Mouse (Mus musculus) 416B (cell line): ENCODE measurements around the gene Ube2q2.
"Not testable (repeated sequence)": the region's sequence is repeated elsewhere in the genome, so short reads cannot be mapped to it uniquely, and the experiment has no call there.

ENCODE experiments used
- DNase-seq: peaks from one replicate; pipeline ENCODE4 v3.0.0; 2011; ENCODE audit warnings: low read depth

Ube2q2 gene

DNA sequence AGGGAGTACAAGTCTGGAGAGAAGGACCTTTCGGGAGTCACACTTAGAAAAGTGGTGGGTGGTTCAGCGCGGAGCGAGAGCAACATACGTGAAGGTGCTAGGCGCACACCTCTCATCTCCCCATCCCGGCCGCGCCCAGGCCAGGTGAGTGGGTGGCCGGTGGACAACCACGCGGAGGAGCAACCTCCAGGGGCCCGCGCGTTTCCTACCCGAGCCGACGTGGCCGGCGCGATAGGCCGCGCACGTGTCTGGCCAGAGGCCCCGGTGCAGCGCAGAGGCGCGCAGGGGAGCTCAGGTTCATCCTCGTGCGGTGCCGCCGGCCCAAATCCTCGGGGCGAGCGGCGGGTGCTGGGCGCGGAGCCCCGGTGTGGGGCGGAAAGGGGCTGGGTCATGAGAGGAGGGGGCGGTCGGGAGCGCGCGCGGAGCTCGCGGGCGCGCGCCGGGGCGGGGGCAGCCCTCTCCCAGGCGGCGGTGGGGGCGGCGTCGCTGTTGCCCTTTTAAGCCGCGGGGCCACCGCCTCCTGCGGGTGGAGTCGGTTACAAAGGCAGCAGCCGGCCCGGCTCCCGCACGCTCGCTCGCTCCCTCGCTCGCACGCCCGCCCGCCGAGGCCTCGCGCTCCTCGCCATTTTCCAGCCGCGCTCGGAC, at the start of gene Ube2q2:
Ube2q2 (plus strand) TSS at position 1 of the 645 bp plus-strand sequence.
- DNase-seq = peak; percentile 56

DNA sequence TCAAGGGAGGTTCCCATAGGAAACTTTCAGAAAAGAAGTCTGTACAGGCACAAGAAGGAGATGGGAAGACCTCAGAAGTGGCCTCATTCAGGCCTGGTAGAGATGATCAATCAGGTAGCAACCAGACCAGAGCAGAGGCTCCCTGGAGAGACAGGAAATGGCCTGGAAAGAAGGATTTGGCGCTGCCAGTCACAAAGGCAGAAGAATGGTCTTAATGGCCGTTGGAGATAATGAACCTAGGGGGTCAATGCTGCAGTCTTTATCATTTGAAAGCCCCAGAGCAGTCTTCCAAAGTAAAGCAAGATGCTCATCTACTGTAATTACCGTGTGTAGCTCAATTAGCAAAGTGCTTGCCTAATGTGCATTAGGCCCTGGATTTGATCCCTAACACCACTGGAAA, 47.5 kb upstream of the Ube2q2 start:
- no peak for DNase-seq

DNA sequence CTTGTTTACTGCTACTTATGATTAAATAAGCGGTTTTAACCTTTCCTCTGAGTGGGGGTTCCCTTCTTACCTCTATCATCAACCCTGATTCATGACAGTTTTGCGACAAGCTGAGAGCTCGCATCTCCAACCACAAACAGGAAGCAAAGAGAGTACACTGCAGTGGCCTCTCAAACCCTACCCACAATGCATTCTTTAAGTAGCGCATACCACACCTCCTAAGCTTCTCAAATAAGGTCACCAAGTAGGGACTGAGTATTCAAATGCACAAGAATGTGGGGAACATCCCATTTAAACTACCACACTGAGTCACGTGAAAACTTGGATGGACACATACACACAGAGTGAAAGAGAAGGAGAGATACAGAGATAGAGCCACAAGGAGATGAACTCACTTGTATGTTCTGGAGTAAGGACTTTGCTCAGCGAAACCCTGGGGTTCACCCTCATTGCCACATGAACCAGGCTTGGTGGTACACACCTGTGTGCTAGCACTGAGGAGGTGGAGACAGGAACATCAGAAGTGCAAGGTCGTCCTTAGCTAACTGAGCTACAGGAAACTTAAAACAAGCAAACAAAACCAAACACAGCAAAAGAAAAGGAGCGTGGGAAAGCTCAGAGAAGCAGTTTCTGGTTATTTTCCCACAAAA, 46.3 kb upstream of the Ube2q2 start:
- DNase-seq = peak; percentile 39

DNA sequence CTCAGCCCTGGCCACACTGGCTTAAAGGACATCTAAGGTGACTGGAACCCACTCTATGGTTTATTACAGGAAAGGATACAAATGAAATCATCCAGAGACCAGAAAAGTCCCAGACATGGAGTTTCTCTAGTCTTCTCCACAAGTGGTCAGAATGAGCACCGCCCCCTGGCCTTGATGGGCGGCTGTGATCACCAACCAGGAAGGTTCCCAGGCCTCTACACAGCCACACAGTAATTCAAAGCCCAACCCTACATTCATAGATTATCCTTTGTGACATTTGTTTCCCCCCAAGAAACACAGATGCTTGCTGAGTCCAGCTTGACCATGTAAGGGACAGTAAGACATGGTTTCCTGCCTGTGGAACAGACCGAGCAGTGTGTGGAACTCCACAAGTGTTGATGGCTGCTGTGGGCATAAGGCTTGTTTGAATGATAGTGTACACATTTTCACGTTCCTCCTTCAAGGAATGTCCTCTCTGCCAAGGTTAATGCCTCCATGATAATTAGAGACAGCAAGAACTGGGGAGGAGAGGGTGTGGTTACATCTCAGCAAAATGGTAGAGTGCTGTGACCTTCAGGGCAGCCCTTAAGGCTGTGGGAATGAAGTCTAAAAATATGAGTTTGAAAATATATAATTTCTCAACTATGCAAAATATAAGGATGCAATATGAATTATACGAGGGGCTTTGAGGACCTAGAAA, 45.6 kb upstream of the Ube2q2 start:
- DNase-seq = no peak

DNA sequence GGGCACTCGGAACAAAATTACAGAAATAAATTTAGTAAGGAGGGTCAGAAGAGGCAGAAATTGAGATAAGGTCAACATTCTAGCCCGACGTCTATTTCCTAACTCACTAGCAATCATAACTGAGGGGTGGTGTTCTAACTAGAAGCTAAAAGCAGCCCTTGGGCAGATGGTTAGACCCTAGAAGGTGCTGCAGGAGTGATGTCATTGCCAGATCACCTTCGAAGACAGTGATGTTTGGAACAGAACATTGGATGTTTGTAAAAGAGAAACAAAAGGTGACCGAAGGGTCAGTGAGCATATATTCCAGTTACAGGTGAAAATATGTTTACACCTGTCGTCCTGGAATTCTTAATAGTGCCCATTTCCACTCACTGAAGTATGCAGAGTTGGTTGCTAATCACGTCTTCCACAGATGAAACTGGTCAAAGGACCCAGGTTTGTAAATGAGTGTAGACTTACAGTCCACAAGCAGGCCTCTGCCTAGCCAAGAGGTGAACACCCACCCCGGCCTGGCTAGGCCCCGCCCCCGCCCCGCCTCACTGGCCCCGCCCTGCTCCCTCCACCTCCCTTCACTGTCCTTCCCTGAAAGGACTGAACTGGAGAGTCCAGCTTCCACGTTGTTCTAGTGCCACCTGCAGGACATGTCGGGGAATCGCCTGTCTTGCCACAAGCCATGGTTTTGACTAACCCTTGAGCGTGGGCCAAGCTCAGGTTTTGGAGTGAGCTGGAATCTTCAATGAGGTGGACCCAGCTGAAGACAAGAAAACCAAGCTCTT, 38.4 kb upstream of the Ube2q2 start:
- peak; percentile 95 for DNase-seq

DNA sequence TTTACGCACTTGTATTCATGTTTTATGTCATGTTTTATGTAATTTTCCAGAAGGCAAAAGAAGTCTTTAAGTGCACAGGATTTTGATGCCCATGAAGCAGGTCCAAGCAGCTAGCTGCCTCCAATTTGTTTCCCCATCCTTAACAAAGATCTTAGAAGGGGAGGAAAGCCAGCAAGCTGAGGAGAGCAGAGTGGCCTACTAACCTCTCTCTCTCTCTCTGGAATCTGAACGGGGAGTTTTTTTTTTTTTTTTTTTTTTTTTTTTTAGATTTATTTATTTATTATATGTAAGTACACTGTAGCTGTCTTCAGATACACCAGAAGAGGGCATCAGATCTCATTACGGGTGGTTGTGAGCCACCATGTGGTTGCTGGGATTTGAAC, 37.8 kb upstream of the Ube2q2 start:
- not testable (repeated sequence) for DNase-seq

DNA sequence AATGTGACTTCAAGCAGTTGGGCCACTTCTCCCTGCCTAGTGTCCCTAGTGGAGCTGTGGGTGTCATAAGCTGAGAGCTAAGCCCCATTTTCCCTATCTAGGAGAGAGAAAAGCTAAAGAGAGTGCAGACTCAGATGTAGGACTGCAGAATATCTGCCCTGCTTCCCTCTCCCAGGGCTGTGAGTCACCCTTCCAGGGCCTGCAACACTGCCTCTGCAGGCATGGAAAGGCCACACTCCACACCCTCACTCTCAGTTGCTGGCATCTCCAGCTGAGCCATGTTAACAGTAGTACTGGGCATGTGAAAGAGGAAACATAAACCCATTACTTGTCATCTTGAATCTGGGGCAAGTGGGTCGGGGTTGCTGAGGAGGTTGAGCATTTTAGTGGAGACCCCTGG, 33.9 kb upstream of the Ube2q2 start:
- DNase-seq = peak; percentile 47

DNA sequence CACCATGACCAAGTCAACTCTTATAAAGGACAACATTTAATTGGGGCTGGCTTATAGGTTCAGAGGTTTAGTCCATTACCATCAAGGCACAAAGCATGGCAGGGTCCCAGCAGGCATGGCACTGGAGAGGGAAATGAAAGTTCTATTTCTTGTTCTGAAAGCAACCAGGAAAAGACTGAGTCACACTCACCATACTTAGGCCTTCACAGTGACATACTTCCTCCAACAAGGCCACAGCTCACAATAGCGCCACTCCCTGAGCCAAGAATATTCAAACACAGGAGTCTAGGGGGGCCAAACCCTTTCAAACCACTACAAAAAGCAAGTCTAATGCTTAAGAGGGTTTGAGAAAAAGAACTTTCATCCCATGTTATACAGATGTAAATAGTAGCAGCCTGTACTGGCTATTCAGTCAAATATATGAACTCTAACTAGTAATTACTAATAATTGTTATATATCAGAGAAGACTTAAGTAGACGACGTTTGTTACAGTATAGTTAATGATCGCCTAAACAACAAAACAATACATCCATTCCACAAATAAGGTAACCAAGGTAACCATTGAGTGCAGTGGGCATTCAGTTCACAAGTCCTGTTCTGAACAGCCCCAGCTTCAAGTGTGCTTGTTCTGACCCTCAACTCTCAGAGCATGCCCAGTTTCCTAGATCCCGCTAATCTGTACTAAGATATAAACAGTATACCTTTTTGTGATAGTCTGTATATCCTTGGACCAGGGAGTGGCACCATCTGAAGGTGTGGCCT, 31.2 kb upstream of the Ube2q2 start:
- DNase-seq = peak; percentile 76

DNA sequence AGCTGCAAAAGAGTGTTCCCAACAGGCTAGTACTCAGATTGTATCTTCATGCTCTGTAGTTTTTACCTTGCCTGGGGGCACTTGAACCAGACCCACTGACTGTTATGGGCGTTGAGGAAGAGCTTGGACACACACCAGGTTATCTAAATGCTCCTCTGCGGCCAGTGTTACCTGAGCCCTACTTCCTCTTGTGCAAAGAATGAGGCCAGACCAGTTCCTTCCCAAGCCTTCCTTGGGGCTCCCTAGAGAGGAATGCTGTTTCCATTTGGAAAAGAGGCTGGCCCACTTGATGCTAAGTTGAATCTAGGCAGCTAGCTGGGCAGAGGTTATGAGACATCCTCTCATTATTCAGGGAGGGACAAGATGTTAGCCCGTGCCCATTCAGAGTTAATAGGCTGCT, 26.1 kb upstream of the Ube2q2 start:
- no peak for DNase-seq

DNA sequence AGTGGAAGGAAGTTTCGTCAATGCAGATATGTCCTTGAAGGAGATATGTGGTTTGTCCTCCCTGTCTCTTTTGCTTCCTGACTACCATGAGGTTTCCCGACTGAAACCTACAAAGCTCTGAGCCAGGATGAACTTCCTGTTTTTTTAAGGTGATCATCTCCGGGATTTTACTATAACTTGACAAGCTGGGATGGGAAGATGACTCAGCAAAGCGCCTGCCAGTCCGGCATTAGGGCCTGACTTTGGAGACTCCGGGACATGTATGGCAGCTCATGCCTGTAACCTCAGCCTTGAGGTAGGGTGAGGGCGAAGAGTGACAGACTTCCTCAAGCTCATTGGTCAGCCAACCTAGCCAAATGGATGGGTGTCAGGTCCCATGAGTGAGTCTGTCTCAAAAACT, 22.9 kb upstream of the Ube2q2 start:
- DNase-seq = peak; percentile 81

DNA sequence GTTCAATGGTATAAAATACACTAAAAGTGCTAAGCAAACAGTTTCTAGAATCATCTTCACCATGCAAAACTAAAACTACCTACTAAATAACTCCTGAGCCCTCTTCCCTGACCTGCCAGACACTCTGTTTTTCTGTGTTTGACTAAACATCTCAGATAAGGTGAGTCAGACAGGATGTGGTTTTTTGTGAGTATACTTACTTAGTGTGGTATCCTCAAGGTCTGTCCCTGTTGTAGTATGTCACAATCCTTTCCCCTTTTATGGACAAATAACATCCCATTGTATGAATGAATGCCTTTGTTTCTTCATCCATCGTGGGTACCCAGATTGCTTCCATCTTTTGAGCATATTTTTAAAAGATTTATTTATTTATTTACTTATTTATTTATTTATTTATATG, 22.4 kb upstream of the Ube2q2 start:
- peak; percentile 95 for DNase-seq

DNA sequence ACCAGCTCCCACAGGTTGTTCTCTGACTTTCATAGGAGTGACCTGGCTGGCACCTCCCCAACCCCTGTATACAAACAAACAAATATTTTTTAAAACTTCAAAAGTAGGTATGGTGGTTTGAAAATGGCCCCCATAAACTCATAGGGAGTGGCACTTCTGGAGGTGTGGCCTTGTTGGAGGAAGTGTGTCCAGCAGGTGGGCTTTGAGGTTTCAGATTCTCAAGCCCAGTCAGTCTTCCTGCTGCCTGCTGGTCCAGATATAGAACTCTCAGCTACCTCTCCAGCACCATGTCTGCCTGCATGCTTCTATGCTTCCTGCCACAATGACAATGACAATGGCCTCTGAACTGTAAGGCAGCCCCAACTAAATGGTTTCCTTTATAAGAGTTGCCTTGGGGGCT, 16.8 kb upstream of the Ube2q2 start:
- peak; percentile 69 for DNase-seq

DNA sequence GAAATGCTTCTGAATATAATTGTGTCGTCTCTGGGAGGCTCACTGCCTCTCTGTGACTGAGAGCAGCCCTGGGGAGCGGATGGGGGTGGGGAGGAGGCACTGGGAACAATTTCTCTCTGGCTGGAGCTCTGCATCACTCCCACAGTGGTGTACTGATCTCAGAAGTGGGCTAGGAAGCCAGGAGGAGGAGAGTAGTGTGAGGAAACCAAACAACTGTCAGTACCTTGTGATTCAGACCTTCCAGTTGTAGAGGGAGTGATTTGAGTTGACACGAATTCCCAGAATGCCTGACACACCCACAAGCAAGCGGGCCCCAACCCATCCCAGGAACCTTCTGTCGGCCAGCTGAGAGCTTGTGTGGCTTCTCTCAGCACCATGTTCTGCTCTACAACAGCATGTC, 12.1 kb upstream of the Ube2q2 start:
- DNase-seq = no peak

DNA sequence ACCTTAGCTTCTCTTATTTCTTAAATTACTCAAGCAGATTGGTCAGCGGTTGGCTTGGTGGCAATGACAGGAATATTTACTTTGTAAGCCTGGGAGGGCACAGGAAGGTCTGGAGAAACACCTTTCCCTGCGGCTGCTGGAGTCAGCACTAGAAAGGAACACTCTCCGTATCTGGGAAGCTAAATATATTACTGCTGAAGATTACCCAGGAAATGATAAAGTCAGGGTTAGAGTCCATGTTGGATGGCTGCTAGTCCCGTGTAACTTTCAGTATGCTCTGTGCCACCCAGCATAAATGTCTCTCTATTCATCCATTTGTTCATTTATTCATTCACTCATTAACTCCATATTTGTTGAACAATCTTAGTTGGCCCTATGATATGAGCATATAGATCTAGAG, 11.5 kb upstream of the Ube2q2 start:
- DNase-seq = no peak

DNA sequence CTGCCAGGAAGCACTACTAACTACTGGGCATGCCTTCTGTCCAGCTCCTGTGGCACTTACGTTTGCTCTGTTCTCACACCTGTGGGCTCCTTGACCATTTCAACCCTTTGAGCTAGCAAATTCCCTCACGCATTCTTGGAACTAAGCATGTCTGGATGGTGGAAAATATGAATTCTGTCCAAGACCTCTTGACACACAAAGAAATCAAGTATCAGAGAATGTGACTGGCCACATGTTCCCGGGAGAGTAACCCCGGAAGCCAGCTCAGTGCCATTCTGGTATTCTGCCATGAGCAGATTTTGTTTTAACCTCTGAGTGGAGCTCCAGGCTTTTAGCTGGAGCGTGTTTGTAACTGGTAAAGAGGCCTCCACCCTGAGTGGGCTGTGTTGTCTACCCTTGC, 8.7 kb upstream of the Ube2q2 start:
- peak; percentile 39 for DNase-seq

DNA sequence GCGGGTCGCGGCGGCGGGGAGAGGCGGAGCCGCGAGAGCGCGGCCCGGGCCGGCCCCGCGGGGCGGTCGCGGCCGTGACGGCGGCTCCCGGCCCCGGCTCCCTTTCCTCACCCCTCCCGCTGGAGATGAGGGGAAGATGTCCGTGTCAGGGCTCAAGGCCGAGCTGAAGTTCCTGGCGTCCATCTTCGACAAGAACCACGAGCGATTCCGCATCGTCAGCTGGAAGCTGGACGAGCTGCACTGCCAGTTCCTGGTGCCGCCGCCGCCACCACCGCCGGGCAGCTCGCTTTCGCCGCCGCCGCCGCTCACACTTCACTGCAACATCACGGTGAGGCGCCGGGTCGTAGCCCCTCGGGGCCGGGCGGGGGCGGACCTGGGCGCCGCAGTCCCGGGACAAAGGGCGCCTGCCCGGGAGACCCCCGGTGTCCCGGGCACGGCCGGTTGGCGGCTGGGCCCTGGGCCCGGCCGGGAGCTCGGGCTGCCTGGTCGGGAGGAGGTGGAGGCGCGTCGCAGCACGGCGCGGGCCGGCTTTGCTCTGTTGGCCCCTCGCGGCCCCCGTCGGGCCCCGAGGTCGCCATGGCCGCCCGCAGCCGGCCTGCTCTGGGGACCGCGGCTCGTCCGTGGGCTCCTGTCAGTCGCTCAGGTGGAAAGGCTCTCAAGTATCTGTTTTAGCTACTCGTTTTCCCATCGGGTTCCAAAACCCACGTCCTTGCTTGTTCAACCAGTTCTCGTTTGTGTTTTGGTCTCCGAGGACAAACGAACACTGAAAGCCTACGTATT, 1.0 kb downstream of the Ube2q2 start:
- DNase-seq = peak; percentile 45

DNA sequence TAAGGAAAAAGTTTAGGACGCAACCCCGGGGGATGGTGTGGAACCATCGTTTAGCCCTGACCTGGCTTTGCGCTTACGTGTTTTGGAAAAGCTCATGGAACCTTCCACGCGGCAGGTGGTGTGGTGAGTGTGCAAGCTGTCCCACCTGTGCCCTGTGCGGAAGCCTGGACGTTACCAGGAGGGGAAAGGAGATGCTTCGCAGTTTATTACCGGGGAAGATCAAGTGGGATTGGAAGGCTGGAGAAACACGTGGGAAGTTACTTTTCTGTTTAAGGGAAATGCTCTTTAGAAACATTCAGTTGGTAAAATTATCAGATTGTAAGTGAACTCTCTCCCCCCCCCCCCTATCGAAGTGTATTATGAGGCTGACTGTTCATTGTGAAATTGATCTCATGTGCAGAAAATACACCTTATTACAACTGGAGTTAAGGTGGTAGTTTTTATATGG, 1.6 kb downstream of the Ube2q2 start:
- DNase-seq = peak; percentile 33

DNA sequence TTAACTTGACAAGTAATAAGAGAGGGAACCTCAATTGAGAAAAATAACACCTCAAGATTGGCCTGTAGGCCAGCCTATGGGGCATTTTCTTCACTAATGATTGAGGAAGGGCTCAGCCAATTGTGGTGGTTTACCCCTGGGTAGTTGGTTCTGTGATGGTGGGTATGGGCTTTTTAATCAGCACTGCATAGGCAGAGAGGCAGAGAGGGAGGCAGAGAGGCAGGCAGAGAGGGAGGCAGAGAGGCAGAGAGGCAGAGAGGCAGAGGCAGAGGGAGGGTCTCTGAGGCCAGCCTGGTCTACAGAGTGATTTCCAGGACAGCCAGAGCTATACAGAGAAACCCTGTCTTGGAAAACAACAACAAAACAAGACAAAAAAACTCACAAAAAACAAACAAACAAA, 2.4 kb downstream of the Ube2q2 start:
- DNase-seq = no peak

DNA sequence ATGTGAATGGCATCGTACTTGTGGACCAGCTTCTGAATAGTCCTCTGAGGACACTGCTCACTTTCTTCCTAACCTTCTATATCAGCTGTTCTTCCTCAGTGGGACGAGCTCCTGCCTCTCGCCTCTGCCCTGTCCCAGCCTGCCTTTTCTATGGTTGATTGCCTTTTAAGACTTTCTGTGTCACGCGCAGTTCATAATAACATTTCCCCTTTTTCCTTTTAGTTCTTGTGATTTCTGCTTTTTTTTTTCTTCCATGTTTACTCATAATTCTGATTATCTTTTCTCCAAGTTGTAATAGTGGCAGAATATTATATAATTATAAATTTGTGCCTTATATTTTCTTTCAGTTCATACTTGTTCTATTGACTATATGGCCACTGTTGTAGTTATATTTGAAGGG, 4.3 kb downstream of the Ube2q2 start:
- no peak for DNase-seq

DNA sequence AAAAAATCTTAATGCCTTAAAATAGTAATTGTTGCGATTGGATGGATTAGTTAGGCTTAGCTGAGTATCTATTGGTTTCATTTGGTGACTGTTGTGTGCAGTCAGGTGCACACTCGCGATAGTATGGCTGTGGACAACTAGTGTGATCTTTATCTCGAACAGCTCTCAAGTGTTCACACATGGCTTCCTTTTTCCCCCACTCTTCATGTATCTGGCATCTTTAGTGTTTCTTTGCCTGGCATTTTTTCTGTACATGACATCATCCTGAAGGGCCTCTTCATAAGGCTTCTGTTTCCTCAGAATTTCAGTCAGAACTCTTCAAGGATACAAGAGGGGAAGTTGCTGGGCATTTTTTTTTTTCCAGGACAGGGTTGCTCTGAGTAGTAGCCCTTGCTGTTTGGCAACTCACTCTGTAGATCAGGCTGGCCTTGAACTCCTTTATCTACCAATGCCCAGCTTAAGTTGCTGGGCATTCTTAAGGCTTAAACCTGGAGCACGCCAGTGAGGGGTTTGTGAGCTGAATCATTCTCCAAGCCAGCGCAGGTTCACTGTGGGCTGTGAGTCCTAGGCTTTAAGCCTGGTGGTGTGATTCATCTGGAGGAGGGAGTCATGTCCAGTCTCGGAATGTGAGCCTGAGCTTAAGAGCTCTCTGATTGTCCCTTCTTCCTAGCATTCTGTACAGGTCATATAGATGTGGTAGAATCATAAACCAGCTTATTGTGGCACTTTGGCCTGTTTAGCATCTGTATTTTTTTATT, 22.2 kb downstream of the Ube2q2 start:
- DNase-seq = peak; percentile 86
